In the genomic region with DNA sequence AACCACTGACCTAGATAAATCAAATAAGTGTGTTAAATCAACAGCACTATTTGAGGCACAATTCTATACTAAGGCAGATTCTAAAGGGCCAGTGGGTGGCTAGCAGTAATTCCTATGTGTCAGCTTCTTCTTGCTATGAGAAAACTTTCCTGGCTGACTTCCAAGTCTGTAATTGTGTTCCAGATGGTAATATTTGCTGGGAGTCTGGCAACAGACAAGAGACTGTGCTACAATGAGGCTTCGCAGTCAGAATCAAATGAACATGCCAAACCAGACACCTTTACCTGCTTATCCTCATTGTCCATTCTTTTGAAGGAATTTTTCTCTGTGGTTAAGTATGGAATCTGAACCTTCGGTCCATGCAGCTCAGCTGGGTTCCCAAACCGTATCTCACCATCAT, we compare ENCODE assay signal across 14 mouse cellular contexts.
DNase-seq lines count a peak whose midpoint lies in the region; ATAC-seq lines count a peak whose summit lies in the region.
"Had no signal": no experiment of that assay in that cellular context is flagged by ENCODE, and none has a peak within 500 bp of the region (broad histone marks: within the 10 kb centered on the region; RNA-seq: fewer than 3 reads in every experiment).

No protein-coding gene starts in this region.

- no peak overlapping the region for H3K27ac ChIP-seq in embryonic facial prominence, embryonic 11.5 days (replicated peaks; ENCODE audit: low read depth, low read length)
- no peak overlapping the region for H3K27ac ChIP-seq in embryonic facial prominence, embryonic 10.5 days (replicated peaks)
- H3K27ac ChIP-seq: forebrain, embryonic 12.5 days; heart, embryonic 10.5 days; intestine, embryonic 15.5 days; limb, embryonic 12.5 days; stomach, embryonic 15.5 days had no signal

- peak; percentile 38 for DNase-seq in embryonic facial prominence, embryonic 11.5 days (ENCODE audit: low spot score)
- no peak for DNase-seq in embryonic facial prominence, embryonic 10.5 days (ENCODE audit: low spot score)
- peak; percentile 16 for DNase-seq in layer of hippocampus, adult 11-12 months (ENCODE audit: low spot score)
- no peak for DNase-seq in layer of hippocampus, postnatal 10 days (ENCODE audit: low spot score in 2 of 2)
- DNase-seq in right cerebral cortex, adult 18-20 months: peak; percentile 25
- DNase-seq in right cerebral cortex, postnatal 4 days: no peak
- no peak for DNase-seq in thymus, postnatal 36 days

- peaks cover 2% of the 10 kb centered on the region; the same call in 1 of the 2 replicates for H3K27me3 ChIP-seq in embryonic facial prominence, embryonic 11.5 days (ENCODE audit: control insufficient read depth, insufficient read depth, low read length)
- H3K27me3 ChIP-seq in embryonic facial prominence, embryonic 10.5 days (replicated peaks; ENCODE audit: low read depth, poor library complexity, severe bottlenecking): peaks cover 81% of the 10 kb centered on the region
- H3K27me3 ChIP-seq: stomach, embryonic 15.5 days had no signal

- no peaks in the 10 kb centered on the region for H3K4me1 ChIP-seq in embryonic facial prominence, embryonic 11.5 days (ENCODE audit: control insufficient read depth, insufficient read depth, low read length)
- no peaks in the 10 kb centered on the region for H3K4me1 ChIP-seq in embryonic facial prominence, embryonic 10.5 days
- H3K4me1 ChIP-seq: forebrain, embryonic 12.5 days; heart, embryonic 10.5 days; intestine, embryonic 15.5 days; limb, embryonic 12.5 days; stomach, embryonic 15.5 days had no signal

- no peak overlapping the region for H3K4me3 ChIP-seq in embryonic facial prominence, embryonic 11.5 days (ENCODE audit: low read depth, low read length)
- H3K4me3 ChIP-seq in embryonic facial prominence, embryonic 10.5 days: no peak overlapping the region
- H3K4me3 ChIP-seq: forebrain, embryonic 12.5 days; heart, embryonic 10.5 days; intestine, embryonic 15.5 days; limb, embryonic 12.5 days; stomach, embryonic 15.5 days had no signal

- H3K9ac ChIP-seq in embryonic facial prominence, embryonic 11.5 days (replicated peaks; ENCODE audit: low read length): no peak overlapping the region
- H3K9ac ChIP-seq: forebrain, embryonic 12.5 days; intestine, embryonic 15.5 days; limb, embryonic 12.5 days; stomach, embryonic 15.5 days had no signal

- no peak for ATAC-seq in embryonic facial prominence, embryonic 11.5 days (replicated peaks; ENCODE audit: insufficient number of reproducible peaks, low FRiP score, low TSS enrichment, low read depth)
- no peak for ATAC-seq in activated CD4-positive, CD25-positive, alpha-beta regulatory T cell, adult 4 months
- ATAC-seq: intestine, embryonic 15.5 days had no signal

- no peaks in the 10 kb centered on the region for H3K36me3 ChIP-seq in embryonic facial prominence, embryonic 11.5 days (replicated peaks; ENCODE audit: control insufficient read depth, insufficient read depth, low read depth, low read length)
- H3K36me3 ChIP-seq in embryonic facial prominence, embryonic 10.5 days (replicated peaks): no peaks in the 10 kb centered on the region
- H3K36me3 ChIP-seq: forebrain, embryonic 12.5 days; heart, embryonic 10.5 days; intestine, embryonic 15.5 days; limb, embryonic 12.5 days; stomach, embryonic 15.5 days had no signal

- H3K4me2 ChIP-seq in embryonic facial prominence, embryonic 11.5 days (ENCODE audit: low read depth, low read length): no peak overlapping the region
- H3K4me2 ChIP-seq: forebrain, embryonic 12.5 days; intestine, embryonic 15.5 days; limb, embryonic 12.5 days; midbrain, embryonic 11.5 days; stomach, embryonic 15.5 days had no signal

- no peaks in the 10 kb centered on the region for H3K9me3 ChIP-seq in embryonic facial prominence, embryonic 11.5 days (replicated peaks; ENCODE audit: control insufficient read depth, low read length)
- H3K9me3 ChIP-seq in embryonic facial prominence, embryonic 10.5 days: no peaks in the 10 kb centered on the region
- H3K9me3 ChIP-seq: forebrain, embryonic 12.5 days; heart, embryonic 10.5 days; intestine, embryonic 15.5 days; limb, embryonic 12.5 days; stomach, embryonic 15.5 days had no signal

- 78% methylated on average over 3 of the region's 3 CpGs for WGBS in embryonic facial prominence, embryonic 11.5 days
- 88% methylated on average over 3 of the region's 3 CpGs for WGBS in embryonic facial prominence, embryonic 10.5 days

Comparison
In these comparisons a context has a peak if more than half of its experiments do, and no peak if none do; other contexts are left out.
1. DNase-seq: peak in embryonic facial prominence, embryonic 11.5 days (single experiment), layer of hippocampus, adult 11-12 months (single experiment) and right cerebral cortex, adult 18-20 months (single experiment); none in embryonic facial prominence, embryonic 10.5 days (single experiment), layer of hippocampus, postnatal 10 days (0 of 2), right cerebral cortex, postnatal 4 days (single experiment) and thymus, postnatal 36 days (0 of 2).